Mouse (Mus musculus): ENCODE measurements at regions not wholly inside any gene's neighbourhood (a gene's known extent, or its start where the extent isn't known, plus 50 kb on each side); places are given as distances from the start of the nearest gene placed in this dataset.

- Histone ChIP-seq H3K4me2 (ENCODE audit: low read depth, low read length) (no peak overlapping the region), H3K36me3 (ENCODE audit: control insufficient read depth, insufficient read depth, low read length) (no peaks in the 10 kb centered on the region), H3K9ac (ENCODE audit: low read depth, low read length) (no peak overlapping the region), H3K27ac (replicated peaks; ENCODE audit: low read depth, low read length) (no peak overlapping the region), H3K9me3 (ENCODE audit: control insufficient read depth, low read length) (no peaks in the 10 kb centered on the region), H3K4me1 (ENCODE audit: control insufficient read depth, insufficient read depth, low read length) (no peaks in the 10 kb centered on the region), H3K27me3 (replicated peaks; ENCODE audit: control insufficient read depth, insufficient read depth, low read length) (no peaks in the 10 kb centered on the region), H3K4me3 (ENCODE audit: low read depth, low read length) (no peak overlapping the region)
- WGBS: 51% methylated on average over 5 of the region's 5 CpGs
- no peak for ATAC-seq (ENCODE audit: low read depth)
- DNase-seq (ENCODE audit: low spot score): peak; percentile 14
Observed at GRCm38 (mm10) chr1:183595306-183595705, 177.3 kb downstream of the Hhipl2 start.

- 0 out of 2 replicates have a peak, but pooled peaks cover 3% of the 10 kb centered on the region for H3K27me3 ChIP-seq (replicated peaks; ENCODE audit: control insufficient read depth, insufficient read depth, low read length)
- no peak overlapping the region for H3K4me3 ChIP-seq (ENCODE audit: low read depth, low read length)
- H3K4me1 ChIP-seq (ENCODE audit: control insufficient read depth, insufficient read depth, low read length): no peaks in the 10 kb centered on the region
- no peak overlapping the region for H3K27ac ChIP-seq (replicated peaks; ENCODE audit: low read depth, low read length)
- H3K9ac ChIP-seq (ENCODE audit: low read depth, low read length): no peak overlapping the region
- ATAC-seq (ENCODE audit: low read depth) (no peak), DNase-seq (ENCODE audit: low spot score) (no peak)
- 71% methylated on average over 8 of the region's 8 CpGs for WGBS
- no peaks in the 10 kb centered on the region for H3K9me3 ChIP-seq (ENCODE audit: control insufficient read depth, low read length)
- no peaks in the 10 kb centered on the region for H3K36me3 ChIP-seq (ENCODE audit: control insufficient read depth, insufficient read depth, low read length)
- no peak overlapping the region for H3K4me2 ChIP-seq (ENCODE audit: low read depth, low read length)
Observed at GRCm38 (mm10) chr1:183600466-183600865, 182.5 kb downstream of the Hhipl2 start.

GRCm38 (mm10) chr1:183611966-183612694 is 194.1 kb downstream of the Hhipl2 start:
- Histone ChIP-seq H3K4me3 (ENCODE audit: low read depth, low read length) (no peak overlapping the region), H3K4me1 (ENCODE audit: control insufficient read depth, insufficient read depth, low read length) (peaks cover 22% of the 10 kb centered on the region), H3K4me2 (ENCODE audit: low read depth, low read length) (no peak overlapping the region), H3K9ac (ENCODE audit: low read depth, low read length) (no peak overlapping the region), H3K27me3 (replicated peaks; ENCODE audit: control insufficient read depth, insufficient read depth, low read length) (no peaks in the 10 kb centered on the region), H3K36me3 (ENCODE audit: control insufficient read depth, insufficient read depth, low read length) (no peaks in the 10 kb centered on the region), H3K27ac (replicated peaks; ENCODE audit: low read depth, low read length) (peak overlapping the region; percentile 46), H3K9me3 (ENCODE audit: control insufficient read depth, low read length) (no peaks in the 10 kb centered on the region)
- WGBS: 34% methylated on average over 8 of the region's 8 CpGs
- DNase-seq (ENCODE audit: low spot score) (peak; percentile 84), ATAC-seq (ENCODE audit: low read depth) (peak; percentile 67)

DNA sequence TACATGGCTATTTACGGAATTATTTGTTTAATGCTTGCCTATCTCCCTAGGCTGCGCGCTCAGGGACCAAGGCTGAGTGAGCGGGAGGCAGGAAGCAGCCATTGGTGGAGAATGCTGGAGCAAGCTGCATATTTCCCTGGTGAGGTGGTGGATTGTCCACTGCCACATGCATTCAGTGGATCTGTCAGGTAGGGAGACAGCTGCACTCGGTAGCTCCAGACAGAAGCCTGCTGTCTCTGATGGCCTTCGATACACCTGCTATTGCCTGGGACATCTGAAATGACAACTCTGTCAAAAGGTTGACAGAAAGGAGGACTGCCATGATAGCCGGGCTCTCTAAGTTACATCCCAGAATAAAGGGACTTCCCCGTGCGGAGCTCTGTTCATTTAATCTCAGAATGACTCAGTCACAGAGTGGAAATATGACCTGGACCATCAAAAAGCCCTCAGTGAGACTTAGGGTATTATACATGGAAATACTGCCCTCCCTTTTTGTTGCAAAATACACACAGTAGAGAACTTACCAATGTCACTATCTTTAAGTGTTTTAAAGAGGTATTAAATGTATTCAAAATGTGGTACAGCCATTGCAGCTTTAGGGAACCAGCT is 201.5 kb downstream of the Hhipl2 start:
- Histone ChIP-seq H3K4me2 (ENCODE audit: low read depth, low read length) (no peak overlapping the region), H3K4me1 (ENCODE audit: control insufficient read depth, insufficient read depth, low read length) (no peaks in the 10 kb centered on the region), H3K27ac (replicated peaks; ENCODE audit: low read depth, low read length) (no peak overlapping the region), H3K9ac (ENCODE audit: low read depth, low read length) (no peak overlapping the region), H3K36me3 (ENCODE audit: control insufficient read depth, insufficient read depth, low read length) (no peaks in the 10 kb centered on the region), H3K27me3 (replicated peaks; ENCODE audit: control insufficient read depth, insufficient read depth, low read length) (no peaks in the 10 kb centered on the region), H3K9me3 (ENCODE audit: control insufficient read depth, low read length) (no peaks in the 10 kb centered on the region), H3K4me3 (ENCODE audit: low read depth, low read length) (no peak overlapping the region)
- WGBS: 77% methylated on average over 9 of the region's 9 CpGs
- ATAC-seq (ENCODE audit: low read depth) (no peak), DNase-seq (ENCODE audit: low spot score) (no peak)

GRCm38 (mm10) chr1:183622341-183622740 is 204.3 kb downstream of the Hhipl2 start:
- Histone ChIP-seq H3K36me3 (ENCODE audit: control insufficient read depth, insufficient read depth, low read length) (no peaks in the 10 kb centered on the region), H3K4me3 (ENCODE audit: low read depth, low read length) (no peak overlapping the region), H3K4me1 (ENCODE audit: control insufficient read depth, insufficient read depth, low read length) (no peaks in the 10 kb centered on the region), H3K27me3 (replicated peaks; ENCODE audit: control insufficient read depth, insufficient read depth, low read length) (no peaks in the 10 kb centered on the region), H3K4me2 (ENCODE audit: low read depth, low read length) (no peak overlapping the region), H3K9me3 (ENCODE audit: control insufficient read depth, low read length) (no peaks in the 10 kb centered on the region), H3K9ac (ENCODE audit: low read depth, low read length) (no peak overlapping the region), H3K27ac (replicated peaks; ENCODE audit: low read depth, low read length) (no peak overlapping the region)
- DNase-seq (ENCODE audit: low spot score) (peak; percentile 19), ATAC-seq (ENCODE audit: low read depth) (no peak)
- WGBS: 69% methylated on average over 4 of the region's 4 CpGs

DNA sequence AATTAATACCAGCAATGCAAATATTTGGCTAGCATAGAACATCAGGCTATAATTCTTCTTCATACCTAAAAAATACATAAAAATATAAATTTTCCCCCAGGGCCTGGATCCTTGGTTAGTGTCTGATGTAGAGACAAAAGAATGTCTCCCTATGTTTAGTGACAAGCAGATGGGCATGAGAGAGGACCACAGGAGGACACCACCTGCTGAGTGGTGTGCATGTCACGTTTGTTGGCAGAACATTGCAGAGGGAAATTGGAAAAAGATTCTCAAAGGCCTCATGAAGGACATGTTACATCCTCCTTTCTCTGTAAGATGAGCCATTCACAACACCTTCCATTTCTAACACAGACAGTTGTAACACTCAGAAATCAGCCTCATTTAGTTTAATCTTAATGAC is 206.3 kb downstream of the Hhipl2 start:
- Histone ChIP-seq H3K36me3 (ENCODE audit: control insufficient read depth, insufficient read depth, low read length) (no peaks in the 10 kb centered on the region), H3K4me3 (ENCODE audit: low read depth, low read length) (no peak overlapping the region), H3K4me1 (ENCODE audit: control insufficient read depth, insufficient read depth, low read length) (no peaks in the 10 kb centered on the region), H3K27me3 (replicated peaks; ENCODE audit: control insufficient read depth, insufficient read depth, low read length) (no peaks in the 10 kb centered on the region), H3K27ac (replicated peaks; ENCODE audit: low read depth, low read length) (no peak overlapping the region), H3K4me2 (ENCODE audit: low read depth, low read length) (no peak overlapping the region), H3K9me3 (ENCODE audit: control insufficient read depth, low read length) (no peaks in the 10 kb centered on the region), H3K9ac (ENCODE audit: low read depth, low read length) (no peak overlapping the region)
- no peak for ATAC-seq (ENCODE audit: low read depth)
- 38% methylated on average over 1 of the region's 1 CpGs for WGBS
- DNase-seq (ENCODE audit: low spot score): no peak

DNA sequence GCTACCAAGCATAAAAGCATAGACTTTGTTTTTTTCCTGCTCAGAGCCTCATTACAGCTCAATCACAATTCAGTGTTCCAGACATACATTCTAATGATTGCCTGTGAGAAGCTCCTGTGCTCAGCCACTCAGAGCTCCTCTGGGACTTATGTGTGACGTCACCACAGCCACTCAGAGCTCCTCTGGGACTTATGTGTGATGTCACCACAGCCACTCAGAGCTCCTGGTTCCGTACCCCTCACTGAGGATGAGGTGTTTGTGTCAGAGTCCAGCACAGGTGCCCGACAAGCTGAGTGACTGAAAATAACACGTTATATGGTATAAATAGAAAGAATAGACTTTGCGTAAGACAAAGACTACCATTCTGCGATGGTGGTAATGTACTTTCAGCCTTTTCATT is 215.8 kb downstream of the Hhipl2 start:
- Histone ChIP-seq H3K9me3 (ENCODE audit: control insufficient read depth, low read length) (no peaks in the 10 kb centered on the region), H3K4me1 (ENCODE audit: control insufficient read depth, insufficient read depth, low read length) (no peaks in the 10 kb centered on the region), H3K36me3 (ENCODE audit: control insufficient read depth, insufficient read depth, low read length) (no peaks in the 10 kb centered on the region), H3K4me2 (ENCODE audit: low read depth, low read length) (no peak overlapping the region), H3K27me3 (replicated peaks; ENCODE audit: control insufficient read depth, insufficient read depth, low read length) (no peaks in the 10 kb centered on the region), H3K4me3 (ENCODE audit: low read depth, low read length) (no peak overlapping the region), H3K9ac (ENCODE audit: low read depth, low read length) (no peak overlapping the region), H3K27ac (replicated peaks; ENCODE audit: low read depth, low read length) (no peak overlapping the region)
- ATAC-seq (ENCODE audit: low read depth) (no peak), DNase-seq (ENCODE audit: low spot score) (no peak)
- WGBS: 85% methylated on average over 6 of the region's 6 CpGs

GRCm38 (mm10) chr1:183634836-183635235 is 216.8 kb downstream of the Hhipl2 start:
- no peak overlapping the region for H3K4me3 ChIP-seq (ENCODE audit: low read depth, low read length)
- no peak overlapping the region for H3K9ac ChIP-seq (ENCODE audit: low read depth, low read length)
- no peaks in the 10 kb centered on the region for H3K4me1 ChIP-seq (ENCODE audit: control insufficient read depth, insufficient read depth, low read length)
- DNase-seq (ENCODE audit: low spot score): no peak
- WGBS: 91% methylated on average over 1 of the region's 1 CpGs
- H3K4me2 ChIP-seq (ENCODE audit: low read depth, low read length): no peak overlapping the region
- H3K27me3 ChIP-seq (replicated peaks; ENCODE audit: control insufficient read depth, insufficient read depth, low read length): no peaks in the 10 kb centered on the region
- H3K27ac ChIP-seq (replicated peaks; ENCODE audit: low read depth, low read length): no peak overlapping the region
- H3K9me3 ChIP-seq (ENCODE audit: control insufficient read depth, low read length): no peaks in the 10 kb centered on the region
- no peaks in the 10 kb centered on the region for H3K36me3 ChIP-seq (ENCODE audit: control insufficient read depth, insufficient read depth, low read length)
- ATAC-seq (ENCODE audit: low read depth): no peak

- Histone ChIP-seq H3K4me3 (ENCODE audit: low read depth, low read length) (no peak overlapping the region), H3K27me3 (replicated peaks; ENCODE audit: control insufficient read depth, insufficient read depth, low read length) (no peaks in the 10 kb centered on the region), H3K4me2 (ENCODE audit: low read depth, low read length) (no peak overlapping the region), H3K9ac (ENCODE audit: low read depth, low read length) (no peak overlapping the region), H3K36me3 (ENCODE audit: control insufficient read depth, insufficient read depth, low read length) (no peaks in the 10 kb centered on the region), H3K27ac (replicated peaks; ENCODE audit: low read depth, low read length) (no peak overlapping the region), H3K9me3 (ENCODE audit: control insufficient read depth, low read length) (no peaks in the 10 kb centered on the region), H3K4me1 (ENCODE audit: control insufficient read depth, insufficient read depth, low read length) (no peaks in the 10 kb centered on the region)
- DNase-seq (ENCODE audit: low spot score) (no peak), ATAC-seq (ENCODE audit: low read depth) (no peak)
- WGBS: 83% methylated on average over 8 of the region's 8 CpGs
Observed at GRCm38 (mm10) chr1:183637214-183637613, 219.2 kb downstream of the Hhipl2 start.
